Mouse (Mus musculus) embryo, embryonic 9.5 days (tissue): ENCODE results near the gene Olfr164.

Source experiments
- DNase-seq: peaks from one replicate; pipeline ENCODE4 v3.0.0-alpha.2; 2017; ENCODE audit errors: extremely low spot score

The Olfr164 gene

GRCm38 (mm10) chr16:19313964-19314363 lies at the start of gene Olfr164:
TSS of gene Olfr164 (minus strand) at chr16:19314064.
- no peak for DNase-seq

GRCm38 (mm10) chr16:19349111-19349510 lies 35.2 kb upstream of the Olfr164 start:
- DNase-seq = no peak

- no peak for DNase-seq
Observed at GRCm38 (mm10) chr16:19263235-19263634, 50.6 kb downstream of the Olfr164 start.

- no peak for DNase-seq
Observed at GRCm38 (mm10) chr16:19260780-19261179, 53.1 kb downstream of the Olfr164 start.

GRCm38 (mm10) chr16:19245835-19246234 lies 68.0 kb downstream of the Olfr164 start:
- DNase-seq = no peak

- no peak for DNase-seq
Observed at GRCm38 (mm10) chr16:19241539-19242025, 72.3 kb downstream of the Olfr164 start.

- DNase-seq = no peak
Observed at GRCm38 (mm10) chr16:19240792-19241538, 72.9 kb downstream of the Olfr164 start.

- DNase-seq = no peak
Observed at GRCm38 (mm10) chr16:19236719-19237118, 77.1 kb downstream of the Olfr164 start.
